Mouse (Mus musculus) regulatory T cell (primary cell): Measurements from ENCODE around the gene Dnajc12.
"Not testable (repeated sequence)": the region's sequence is repeated elsewhere in the genome, so short reads cannot be mapped to it uniquely, and the experiment has no call there.

Experiments
- in situ Hi-C: fragments of 300-600 bp; cut with MboI, MseI; formaldehyde crosslinking; loops from one replicate; pipeline ENCODE4 v1.15.1; 2025; ENCODE audit warnings: high pct_unique_total_duplicates

The Dnajc12 gene

GRCm38 (mm10) chr10:63386444-63386843 lies 4.2 kb downstream of the Dnajc12 start:
- in situ Hi-C loops: no loop called here

GRCm38 (mm10) chr10:63386991-63387390 lies 4.7 kb downstream of the Dnajc12 start:
- in situ Hi-C loops: no loop called here

- in situ Hi-C loops: no loop called here
Measured at GRCm38 (mm10) chr10:63388948-63389347, 6.7 kb downstream of the Dnajc12 start.

- in situ Hi-C loops: no loop called here
Measured at GRCm38 (mm10) chr10:63396963-63397362, 14.7 kb downstream of the Dnajc12 start.

- in situ Hi-C loops: no loop called here
Measured at GRCm38 (mm10) chr10:63402731-63403504, 20.7 kb downstream of the Dnajc12 start.

GRCm38 (mm10) chr10:63403636-63404035 lies 21.4 kb downstream of the Dnajc12 start:
- in situ Hi-C loops: no loop called here

- in situ Hi-C loops: no loop called here
Measured at GRCm38 (mm10) chr10:63410162-63410956, 28.1 kb downstream of the Dnajc12 start.

GRCm38 (mm10) chr10:63411674-63412073 lies 29.4 kb downstream of the Dnajc12 start:
- in situ Hi-C loops: not testable (repeated sequence)

GRCm38 (mm10) chr10:63412756-63413155 lies 30.5 kb downstream of the Dnajc12 start:
- in situ Hi-C loops: no loop called here

- in situ Hi-C loops: no loop called here
Measured at GRCm38 (mm10) chr10:63415287-63415686, 33.0 kb downstream of the Dnajc12 start.

- in situ Hi-C loops: no loop called here
Measured at GRCm38 (mm10) chr10:63415850-63416249, 33.6 kb downstream of the Dnajc12 start.

GRCm38 (mm10) chr10:63417061-63417460 lies 34.8 kb downstream of the Dnajc12 start:
- in situ Hi-C loops: no loop called here

GRCm38 (mm10) chr10:63421739-63422735 lies 39.8 kb downstream of the Dnajc12 start, which contains the start of gene Gm7075:
Gm7075 (minus strand) TSS chr10:63421789.
- in situ Hi-C loops: loop anchor here (5.0 kb wide), 1 partner anchor 40 kb away; the partner anchor contains the start of genes Dnajc12 and Sirt1

GRCm38 (mm10) chr10:63422736-63422992 lies 40.4 kb downstream of the Dnajc12 start:
- in situ Hi-C loops: loop anchor here (5.0 kb wide), 1 partner anchor 40 kb away; the partner anchor contains the start of genes Dnajc12 and Sirt1

GRCm38 (mm10) chr10:63423591-63424474 lies 41.6 kb downstream of the Dnajc12 start:
- in situ Hi-C loops: loop anchor here (5.0 kb wide), 1 partner anchor 42 kb away; the partner anchor contains the start of genes Dnajc12 and Sirt1

- in situ Hi-C loops: loop anchor here (5.0 kb wide), 1 partner anchor 42 kb away; the partner anchor contains the start of genes Dnajc12 and Sirt1
Measured at GRCm38 (mm10) chr10:63424475-63424814, 42.2 kb downstream of the Dnajc12 start.

- in situ Hi-C loops: no loop called here
Measured at GRCm38 (mm10) chr10:63427146-63427545, 44.9 kb downstream of the Dnajc12 start.

- in situ Hi-C loops: no loop called here
Measured at GRCm38 (mm10) chr10:63428243-63429022, 46.2 kb downstream of the Dnajc12 start.

- in situ Hi-C loops: no loop called here
Measured at GRCm38 (mm10) chr10:63429023-63429340, 46.7 kb downstream of the Dnajc12 start.

GRCm38 (mm10) chr10:63429380-63429779 lies 47.1 kb downstream of the Dnajc12 start:
- in situ Hi-C loops: no loop called here
